Mouse (Mus musculus) erythroid progenitor cell, adult 5-6 weeks (primary cell): Measurements from ENCODE around the gene Pygo2. TPM values are rescaled to one million over a fixed set of nuclear protein-coding genes. Genes with fewer than 3 reads are reported as not detected.
A peak's percentile ranks its signal among the peaks of the same experiment; 100 is the strongest.

ENCODE experiments used
- ATAC-seq: replicated peaks from 2 replicates; pipeline ENCODE4 v1.8.0; 2016; ENCODE audit warnings: moderate number of reproducible peaks, mild to moderate bottlenecking, moderate TSS enrichment, inconsistent platforms; ENCODE audit not compliant: poor library complexity, low FRiP score, severe bottlenecking
- total RNA-seq, 2 experiments: library from RNA; stranded (forward) in 1 of 2; stranded (reverse) in 1 of 2; fragments of 150-400 nt in 1 of 2; fragments of 186-747, 209-891 nt in 1 of 2; gene quantifications; 2 replicates each; pipeline versions ENCODE4 v1.2.3 to v1.2.4; 2015 to 2017; ENCODE audit warnings: low replicate concordance in 2 of 2

The Pygo2 gene
- total RNA-seq (2015; ENCODE audit: low replicate concordance) (10.9 and 19.1 TPM in 2 replicates), total RNA-seq (2017; ENCODE audit: low replicate concordance) (7.1 and 12.1 TPM in 2 replicates)

- peak; percentile 95 for ATAC-seq
These were observed at the start of gene Pygo2 for GRCm38 (mm10) chr3:89430171-89431159. TSS of gene Pygo2 (plus strand) at chr3:89430214.

GRCm38 (mm10) chr3:89380291-89380690 is 49.7 kb upstream of the Pygo2 start:
- ATAC-seq = no peak

GRCm38 (mm10) chr3:89380711-89381110 is 49.3 kb upstream of the Pygo2 start:
- ATAC-seq = no peak

- ATAC-seq = no peak
These were observed 48.8 kb upstream of the Pygo2 start for GRCm38 (mm10) chr3:89381233-89381632.

- ATAC-seq = no peak
These were observed 47.8 kb upstream of the Pygo2 start for GRCm38 (mm10) chr3:89382033-89382882.

- no peak for ATAC-seq
These were observed 47.1 kb upstream of the Pygo2 start for GRCm38 (mm10) chr3:89382950-89383349.

GRCm38 (mm10) chr3:89383651-89384255 is 46.3 kb upstream of the Pygo2 start:
- ATAC-seq = no peak

- ATAC-seq = no peak
These were observed 45.5 kb upstream of the Pygo2 start for GRCm38 (mm10) chr3:89384331-89385076.

GRCm38 (mm10) chr3:89385451-89385850 is 44.6 kb upstream of the Pygo2 start:
- ATAC-seq = no peak

- no peak for ATAC-seq
These were observed 43.3 kb upstream of the Pygo2 start for GRCm38 (mm10) chr3:89386438-89387420.

- ATAC-seq = no peak
These were observed 42.4 kb upstream of the Pygo2 start for GRCm38 (mm10) chr3:89387632-89388031.

- ATAC-seq = no peak
These were observed 41.7 kb upstream of the Pygo2 start for GRCm38 (mm10) chr3:89388134-89388881.

GRCm38 (mm10) chr3:89388901-89389740 is 40.9 kb upstream of the Pygo2 start:
- ATAC-seq = no peak

GRCm38 (mm10) chr3:89390111-89390515 is 39.9 kb upstream of the Pygo2 start:
- no peak for ATAC-seq

GRCm38 (mm10) chr3:89390699-89391662 is 39.0 kb upstream of the Pygo2 start:
- no peak for ATAC-seq
